Mouse (Mus musculus): ENCODE measurements around the gene Lpxn.

DNA sequence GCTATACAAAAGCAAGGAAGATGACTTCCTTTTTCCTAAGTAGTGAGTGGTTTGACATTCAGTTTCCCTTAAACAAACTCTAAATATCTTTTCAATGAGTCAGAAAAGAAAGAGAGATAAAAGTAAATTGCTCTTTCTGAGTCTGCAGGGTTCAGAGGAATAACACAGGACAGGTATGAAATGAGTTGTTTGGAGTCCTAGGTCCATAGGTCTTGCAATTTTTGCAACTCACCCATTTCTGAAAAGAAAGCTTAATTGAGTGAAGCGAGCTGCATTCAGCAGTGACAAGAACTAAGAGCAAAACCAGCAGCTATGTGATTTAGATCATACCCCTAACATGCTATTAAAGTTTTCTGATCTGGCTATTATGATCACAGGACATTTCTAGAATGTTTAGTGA, 35.6 kb downstream of the Lpxn start:
- no peak for TF ChIP-seq CTCF (IDR thresholded peaks at IDR 0.05; ENCODE audit: low read depth, low read length)
- no peak for TF ChIP-seq GATA1 (IDR thresholded peaks at IDR 0.05; ENCODE audit: borderline replicate concordance, low read length)
- no peak for TF ChIP-seq POLR2AphosphoS5 (IDR thresholded peaks at IDR 0.05; ENCODE audit: insufficient replicate concordance, low read depth, low read length)
- no peak for TF ChIP-seq TAL1 (conservative IDR thresholded peaks at IDR 0.05; ENCODE audit: low read depth, low read length)
